Mouse (Mus musculus) retina, postnatal 1 day (tissue): ENCODE results near the gene Tmem246.
"Not testable (repeated sequence)": the region's sequence is repeated elsewhere in the genome, so short reads cannot be mapped to it uniquely, and the experiment has no call there.

Source experiments
- DNase-seq: peaks from one replicate; pipeline ENCODE4 v3.0.0-alpha.2; 2012

The Tmem246 gene

DNA sequence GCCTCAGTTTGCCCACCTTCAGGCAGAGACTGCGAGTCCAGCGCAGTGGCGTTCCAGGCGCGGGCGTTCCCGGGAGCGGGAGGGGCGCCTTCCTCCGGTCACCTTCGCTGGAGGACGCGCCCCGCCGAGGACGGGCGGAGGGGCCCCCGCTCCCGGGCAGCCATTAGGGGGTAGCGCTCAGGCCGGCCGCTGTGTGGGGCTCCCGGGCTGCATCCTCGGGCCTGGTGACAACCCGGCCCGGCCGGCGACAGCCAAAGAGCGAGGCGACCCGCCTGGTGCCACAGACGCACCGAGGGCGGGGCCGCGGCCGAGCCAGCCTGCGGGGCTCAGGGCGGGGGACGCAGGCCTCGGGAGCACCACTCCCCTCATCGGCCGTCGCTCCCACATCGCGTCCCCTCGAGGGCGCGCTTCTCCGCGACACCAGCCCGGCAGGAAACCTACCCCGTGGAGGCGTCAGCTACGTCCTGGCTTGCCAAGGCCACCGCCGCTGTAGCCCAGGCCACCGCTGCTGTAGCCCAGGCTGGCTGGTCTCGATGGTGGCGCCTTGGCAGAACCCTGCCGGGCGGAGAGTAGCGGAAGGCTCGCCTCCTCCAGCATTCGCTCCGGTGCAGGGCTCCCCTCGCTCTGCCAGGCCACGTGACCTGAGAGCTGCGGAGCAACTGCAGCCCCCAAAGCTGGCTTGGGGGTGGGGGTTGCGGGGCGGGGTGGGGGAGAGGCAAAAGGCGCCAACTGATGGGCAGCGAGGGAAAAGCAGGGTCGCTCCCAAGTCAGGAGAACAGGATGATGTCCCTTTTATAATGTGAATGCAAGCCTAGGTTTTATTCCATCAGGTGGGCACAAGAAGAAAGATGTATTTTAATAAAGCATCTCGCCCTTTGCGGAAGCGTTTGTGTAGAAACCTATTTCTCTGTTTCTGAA lies at the start of gene Tmem246:
Gene Tmem246 (minus strand): TSS at position 694 of the 918 bp plus-strand sequence.
- peak; percentile 89 for DNase-seq

DNA sequence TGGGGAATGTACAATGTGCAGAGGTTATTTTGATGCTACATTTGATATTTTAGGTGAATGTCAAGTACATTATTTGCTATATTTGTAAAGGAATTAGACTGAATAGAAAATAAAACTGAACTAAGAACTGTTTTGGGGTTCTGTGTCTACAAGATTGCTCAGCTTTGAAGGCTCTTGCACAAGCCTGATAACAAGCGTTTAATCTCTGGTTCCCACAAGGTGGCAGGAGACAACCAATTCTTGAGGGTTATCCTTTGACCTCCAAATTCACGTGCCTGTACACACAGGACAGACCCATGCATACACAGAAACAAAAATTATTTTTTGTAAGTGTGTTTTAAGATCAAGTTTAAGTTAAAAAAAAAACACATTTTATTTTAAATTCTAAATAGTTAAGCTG lies 42.2 kb upstream of the Tmem246 start:
- no peak for DNase-seq

- no peak for DNase-seq
These were observed 40.1 kb upstream of the Tmem246 start for GRCm38 (mm10) chr4:49637821-49638220.

- no peak for DNase-seq
These were observed 34.4 kb upstream of the Tmem246 start for GRCm38 (mm10) chr4:49632139-49632481.

DNA sequence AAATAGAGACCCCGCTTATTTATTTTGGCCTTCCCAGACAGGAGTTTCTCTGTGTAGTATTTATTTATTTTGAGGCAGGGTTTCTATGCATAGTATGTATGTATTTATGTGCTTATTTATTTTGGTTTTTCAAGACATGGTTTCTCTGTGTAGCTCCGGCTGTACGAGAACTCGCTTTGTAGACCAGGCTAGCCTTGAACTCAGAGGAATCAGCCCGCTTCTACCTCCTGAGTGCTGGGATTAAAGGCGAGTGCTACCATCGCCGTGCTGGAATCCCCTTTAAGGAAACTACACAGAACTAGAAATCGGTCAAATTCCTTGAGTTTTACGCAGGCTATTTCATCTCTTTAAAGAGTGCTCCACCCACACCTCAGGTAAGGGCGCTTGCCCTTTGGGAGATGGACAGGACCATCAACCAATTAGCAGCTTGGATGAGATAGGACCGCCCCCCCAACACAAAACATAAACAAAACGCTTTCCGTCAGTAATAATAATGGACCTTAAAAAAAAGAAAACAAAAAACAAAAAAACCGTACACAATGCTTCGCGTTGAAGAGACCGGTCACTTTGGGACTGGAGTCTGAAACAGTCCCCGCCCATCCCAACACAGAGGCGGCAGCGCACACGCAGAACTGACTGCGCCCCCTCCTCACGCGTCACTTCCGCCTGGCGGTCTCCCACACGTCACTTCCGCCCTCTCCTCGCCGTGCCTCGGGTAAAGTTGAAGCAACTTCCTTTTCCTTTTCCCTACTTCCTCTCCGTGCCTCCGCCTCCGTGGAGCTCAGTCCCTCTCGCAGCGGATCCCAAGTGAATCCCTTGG lies 33.9 kb upstream of the Tmem246 start, which contains the start of gene Rnf20:
Gene Rnf20 (plus strand): TSS at position 688 of the 820 bp plus-strand sequence.
- peak; percentile 98 for DNase-seq

- no peak for DNase-seq
These were observed 31.3 kb upstream of the Tmem246 start for GRCm38 (mm10) chr4:49628941-49629340.

DNA sequence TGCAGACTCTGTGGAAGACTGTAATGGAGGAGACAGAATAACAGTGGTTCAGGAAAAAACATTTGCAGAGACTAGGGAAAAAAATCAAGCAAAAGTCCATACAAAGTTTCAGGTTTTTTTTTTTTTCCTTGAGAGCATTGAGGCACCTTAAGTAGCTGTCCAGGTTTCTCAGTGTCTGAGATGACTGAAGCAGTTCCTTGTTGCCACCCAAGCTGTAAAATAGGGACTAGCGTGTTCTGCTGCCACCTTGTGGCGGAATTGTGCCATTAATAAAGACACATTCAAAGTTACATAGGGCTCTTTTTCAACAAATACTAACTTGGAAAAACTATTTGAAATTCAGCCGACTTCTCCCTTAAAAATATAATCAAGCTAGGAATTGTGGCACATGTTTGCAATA lies 29.3 kb upstream of the Tmem246 start:
- DNase-seq, result peak; percentile 78

- DNase-seq, result not testable (repeated sequence)
These were observed 27.3 kb upstream of the Tmem246 start for GRCm38 (mm10) chr4:49624969-49625368.

DNA sequence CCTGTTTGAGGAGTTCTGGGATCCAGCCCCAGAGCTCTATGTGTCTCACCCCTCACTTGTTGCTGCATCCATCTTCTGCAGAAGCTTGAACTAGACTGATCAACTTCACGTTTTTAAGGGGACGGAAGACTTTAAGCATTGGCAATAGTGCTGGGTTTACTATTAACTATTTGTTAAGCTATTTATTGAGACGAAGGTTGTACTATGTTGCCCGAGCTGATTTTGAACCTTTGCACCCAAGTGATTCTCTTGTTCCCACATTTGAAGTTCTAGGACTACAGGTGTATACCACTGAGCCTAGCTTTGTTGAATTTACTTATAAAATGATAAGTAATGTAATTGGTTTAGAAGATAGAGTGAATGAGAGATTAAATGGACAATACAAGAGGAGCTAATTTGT lies 26.2 kb upstream of the Tmem246 start:
- no peak for DNase-seq

DNA sequence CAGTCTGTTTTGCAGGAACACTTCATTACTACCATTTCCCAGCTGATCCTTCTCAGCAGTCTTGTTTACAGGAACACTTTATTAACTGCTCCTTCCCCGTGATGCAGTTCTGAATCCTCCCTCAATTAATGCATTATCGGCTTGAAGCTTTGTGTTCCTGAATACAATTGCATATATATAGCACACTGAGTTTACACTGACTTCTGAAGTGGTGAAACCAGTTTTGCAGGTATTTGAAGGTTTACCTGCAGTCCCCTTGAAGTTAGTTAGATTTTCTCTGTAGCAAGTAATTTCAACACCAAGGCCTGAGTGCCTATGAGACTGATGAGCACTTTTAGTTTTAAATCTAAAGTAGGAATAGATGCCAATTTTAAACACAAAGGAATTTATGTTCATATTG lies 24.6 kb upstream of the Tmem246 start:
- DNase-seq, result no peak

- DNase-seq, result not testable (repeated sequence)
These were observed 22.2 kb upstream of the Tmem246 start for GRCm38 (mm10) chr4:49619861-49620260.

DNA sequence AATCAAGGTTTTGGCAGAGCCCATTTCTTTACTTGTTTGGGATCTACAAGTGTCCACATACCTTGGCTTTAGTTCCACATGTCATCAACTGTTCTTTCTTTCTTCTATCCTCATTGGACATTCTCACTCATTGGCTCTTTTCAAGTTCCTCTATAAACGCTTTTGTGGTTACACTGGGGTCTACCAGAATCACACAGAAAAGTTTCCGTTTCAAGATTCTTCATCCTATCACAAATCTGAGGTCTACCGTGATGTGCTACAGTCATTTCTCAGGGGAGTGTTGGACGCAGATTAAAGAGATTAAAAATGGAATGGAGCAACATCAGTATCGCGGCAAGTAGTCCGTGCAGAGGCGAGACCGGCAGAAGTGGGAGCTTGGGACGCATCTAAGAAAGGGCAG lies 19.2 kb upstream of the Tmem246 start:
- DNase-seq, result no peak

DNA sequence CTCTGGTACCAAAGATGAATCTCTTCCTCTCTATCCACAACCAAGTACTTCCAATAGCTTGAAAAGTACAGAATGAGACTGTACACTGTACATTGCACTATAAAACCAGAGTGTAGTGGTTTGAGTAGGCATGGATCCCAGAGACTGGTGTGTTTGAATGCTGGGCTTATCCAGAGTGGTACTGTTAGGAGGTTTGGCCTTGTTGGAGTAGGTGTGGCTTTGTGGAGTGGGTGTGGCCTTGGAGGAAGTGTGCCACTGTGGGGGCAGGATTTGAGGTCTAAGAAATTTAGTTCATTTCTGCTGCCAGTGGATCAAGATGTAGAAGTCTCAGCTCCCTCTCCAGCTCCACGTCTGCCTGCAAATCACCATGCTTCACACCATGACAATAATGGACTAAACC lies 7.8 kb upstream of the Tmem246 start:
- DNase-seq, result no peak

DNA sequence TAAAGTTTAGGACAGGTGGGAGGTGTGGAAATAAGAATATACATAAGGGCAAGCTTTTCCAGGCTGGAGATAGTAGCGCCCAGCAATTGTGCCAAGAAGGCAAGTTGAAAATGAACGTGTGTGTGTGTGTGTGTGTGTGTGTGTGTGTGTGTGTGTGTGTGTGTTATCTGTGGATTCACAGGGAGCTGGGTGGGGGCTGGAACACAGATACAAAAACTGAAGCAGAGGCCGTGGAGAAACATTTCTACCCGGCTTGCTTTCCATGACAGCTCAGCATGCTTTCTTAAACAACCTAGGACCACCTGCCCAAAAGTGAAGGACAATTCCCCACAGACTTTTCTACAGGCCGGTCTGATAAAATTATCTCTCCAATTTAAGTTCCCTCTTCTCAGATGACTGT lies 6.9 kb upstream of the Tmem246 start:
- DNase-seq, result no peak

DNA sequence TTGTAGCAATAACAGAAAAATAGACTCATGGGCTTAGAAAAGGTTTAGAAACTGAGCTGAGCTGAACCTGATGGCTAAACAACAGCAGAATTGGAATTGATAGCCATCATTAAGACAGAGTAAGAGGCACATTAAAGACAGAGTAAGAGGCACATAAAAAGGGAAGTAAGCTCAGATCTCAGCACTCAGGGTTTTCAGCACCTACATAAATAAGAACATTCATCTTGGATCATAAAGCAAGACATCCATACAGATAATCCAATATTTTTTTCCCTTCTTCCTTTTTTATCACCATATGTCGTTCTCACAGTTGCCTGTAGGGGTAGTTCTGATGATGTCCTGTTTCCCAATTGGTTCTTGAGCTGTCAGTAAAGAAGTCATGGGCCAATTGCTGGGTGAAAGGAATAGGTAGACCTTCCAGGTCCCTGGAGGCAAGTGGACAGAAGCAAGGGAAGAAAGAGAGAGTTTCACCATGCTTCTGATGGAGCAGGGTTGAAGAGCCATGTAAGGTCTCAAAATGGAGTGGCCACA lies 6.4 kb upstream of the Tmem246 start:
- peak; percentile 20 for DNase-seq

DNA sequence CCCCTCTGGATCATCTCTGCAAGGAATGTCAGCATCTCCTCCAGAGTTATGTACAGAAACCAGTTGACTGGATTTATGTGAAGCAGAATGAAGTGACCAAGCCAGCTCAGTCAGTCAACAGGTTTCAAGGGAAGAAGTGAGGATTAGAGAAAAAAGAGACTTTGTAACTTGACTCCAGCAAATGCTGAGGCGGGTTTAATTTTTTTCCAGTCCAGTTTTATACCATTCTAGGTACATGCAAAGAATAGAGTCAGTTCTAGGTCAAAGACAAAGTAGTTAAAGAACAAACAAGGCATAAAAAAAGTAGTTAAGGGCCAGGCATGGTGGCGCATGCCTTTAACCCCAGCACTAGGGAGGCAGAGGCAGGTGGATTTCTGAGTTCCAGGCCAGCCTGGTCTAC lies 5.5 kb upstream of the Tmem246 start:
- no peak for DNase-seq

DNA sequence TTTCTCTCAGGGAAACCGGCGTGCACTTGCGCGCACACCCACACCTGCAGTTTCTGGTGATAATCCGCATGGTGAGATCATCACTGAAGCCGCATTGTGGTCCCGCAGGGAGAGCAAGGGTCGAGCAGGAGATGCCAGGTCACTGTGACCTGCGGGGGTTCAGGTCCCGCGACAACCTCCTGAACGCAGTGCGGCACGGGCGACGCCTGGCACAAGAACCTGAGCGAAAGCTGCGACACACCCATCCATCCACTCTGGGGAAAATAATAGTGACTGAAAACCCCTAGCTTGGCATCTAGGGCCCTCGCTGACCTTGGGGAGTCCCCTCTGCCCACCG lies 862 bp downstream of the Tmem246 start:
- DNase-seq, result no peak

GRCm38 (mm10) chr4:49590152-49590551 lies 7.5 kb downstream of the Tmem246 start:
- DNase-seq, result no peak

GRCm38 (mm10) chr4:49586811-49587210 lies 10.9 kb downstream of the Tmem246 start:
- DNase-seq, result no peak

- no peak for DNase-seq
These were observed 12.1 kb downstream of the Tmem246 start for GRCm38 (mm10) chr4:49585524-49586101.

DNA sequence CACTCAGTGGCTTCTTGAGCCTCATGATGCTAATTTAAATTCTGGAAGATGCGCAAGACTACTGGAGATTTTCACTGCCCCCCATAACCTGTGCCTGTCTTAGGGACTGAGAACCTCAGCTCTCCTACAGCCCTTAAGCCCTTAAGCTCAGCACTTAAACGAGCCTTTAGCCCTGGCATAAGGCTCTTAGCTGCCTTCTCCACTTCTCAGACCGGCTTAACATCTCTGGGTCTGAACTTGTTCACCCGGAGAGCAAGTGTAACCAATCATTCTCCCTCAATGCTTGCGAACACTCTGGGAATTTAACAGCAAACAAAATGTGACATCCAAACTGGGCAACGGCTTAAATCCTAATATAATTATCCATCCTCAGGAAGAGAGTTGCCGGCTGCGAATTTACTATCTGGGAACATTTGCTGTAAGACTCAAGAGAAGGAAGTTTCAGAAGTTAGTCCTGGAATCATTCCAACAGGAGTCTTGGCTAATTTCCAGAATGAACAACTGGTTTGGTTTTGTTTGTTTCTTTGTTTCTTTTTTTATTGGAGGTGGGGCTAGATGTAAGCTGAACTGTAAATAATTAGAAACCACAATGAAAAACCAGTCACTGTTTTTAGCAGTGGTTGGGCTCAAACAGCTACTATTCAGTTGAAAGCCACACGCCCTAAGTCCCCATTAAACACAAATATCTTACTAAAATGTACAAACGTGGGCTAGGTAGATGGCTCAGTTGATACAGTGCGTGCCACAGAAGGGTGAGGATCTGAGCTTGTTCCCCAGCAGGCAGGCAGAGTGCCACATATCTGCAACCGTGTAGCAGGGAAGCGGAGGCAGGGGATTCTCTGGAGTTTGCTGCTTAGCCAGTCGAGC lies 13.5 kb downstream of the Tmem246 start:
- peak; percentile 74 for DNase-seq

DNA sequence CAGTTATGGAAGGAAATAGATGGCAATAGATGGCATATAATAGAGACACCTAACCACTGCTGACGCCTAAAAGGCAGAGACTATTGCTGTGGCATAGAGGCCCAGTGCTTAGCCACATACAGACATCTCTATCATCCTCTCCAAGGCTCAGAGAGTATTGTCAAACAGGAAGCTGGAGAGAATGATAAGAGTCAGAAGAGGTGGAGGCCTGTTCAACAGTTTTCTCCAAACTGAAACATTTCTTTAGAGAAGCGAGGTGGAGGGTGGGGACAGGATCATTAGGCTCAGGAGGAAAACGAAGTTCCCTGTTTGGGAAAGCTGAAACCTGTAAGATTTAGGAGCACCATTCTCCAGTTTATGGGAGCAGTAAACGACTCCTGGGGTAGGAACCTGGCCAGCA lies 16.4 kb downstream of the Tmem246 start:
- DNase-seq, result no peak
